Mouse (Mus musculus) limb, embryonic 14.5 days (tissue): ENCODE results near the gene Rdh7. TPM values are rescaled to one million over a fixed set of nuclear protein-coding genes. Genes with fewer than 3 reads are reported as not detected.

Experiments used
- ATAC-seq: fragments of 200-750 bp; cut with Nextera tagmentation; 2 replicates; pipeline ENCODE4 v1.8.0; 2017; ENCODE audit warnings: low read depth, moderate number of reproducible peaks, moderate TSS enrichment; ENCODE audit not compliant: low FRiP score
- DNase-seq: peaks from one replicate; pipeline ENCODE4 v3.0.0-alpha.2; 2015; ENCODE audit warnings: low spot score
- H3K27ac ChIP-seq: fragments of 300-500 bp; sonication (generic); replicated peaks from 2 replicates; pipeline ENCODE4 v1.5.1; 2014; ENCODE audit warnings: low read depth, mild to moderate bottlenecking, low read length, moderate library complexity, mixed read lengths
- H3K27me3 ChIP-seq: fragments of 300-500 bp; sonication (generic); 2 replicates; pipeline ENCODE4 v1.6.1; 2014; ENCODE audit warnings: low read length, mixed read lengths; ENCODE audit not compliant: control insufficient read depth, insufficient read depth
- H3K36me3 ChIP-seq: fragments of 300-500 bp; sonication (generic); 2 replicates; pipeline ENCODE4 v1.6.1; 2014; ENCODE audit warnings: mild to moderate bottlenecking, low read length, moderate library complexity, mixed read lengths; ENCODE audit not compliant: control insufficient read depth, insufficient read depth
- H3K4me1 ChIP-seq: fragments of 300-500 bp; sonication (generic); 2 replicates; pipeline ENCODE4 v1.6.1; 2014; ENCODE audit warnings: antibody characterized with exemption, low read length, mixed read lengths; ENCODE audit not compliant: control insufficient read depth, insufficient read depth
- H3K4me2 ChIP-seq: fragments of 300-500 bp; sonication (generic); replicated peaks from 2 replicates; pipeline ENCODE4 v1.6.1; 2014; ENCODE audit warnings: low read depth, mild to moderate bottlenecking, low read length, moderate library complexity; ENCODE audit not compliant: severe bottlenecking
- H3K4me3 ChIP-seq: fragments of 300-500 bp; sonication (generic); replicated peaks from 2 replicates; pipeline ENCODE4 v1.5.1; 2014; ENCODE audit warnings: low read length
- H3K9ac ChIP-seq: fragments of 300-500 bp; sonication (generic); 2 replicates; pipeline ENCODE4 v1.6.1; 2014; ENCODE audit warnings: mild to moderate bottlenecking, low read depth, low read length, moderate library complexity; ENCODE audit not compliant: severe bottlenecking
- H3K9me3 ChIP-seq: fragments of 300-500 bp; sonication (generic); 2 replicates; pipeline ENCODE4 v1.6.1; 2016; ENCODE audit warnings: low read length; ENCODE audit not compliant: control insufficient read depth
- POLR2A ChIP-seq: fragments of 200-500 bp; IDR thresholded peaks from 2 replicates; pipeline ENCODE4 v1.8.0; 2012; ENCODE audit warnings: inconsistent platforms, mild to moderate bottlenecking, moderate library complexity, borderline replicate concordance; ENCODE audit not compliant: insufficient read depth, insufficient read length; ENCODE audit errors: extremely low read depth
- WGBS: fragments of 180-500 bp; shearing (Covaris S2); extraction: QIAGEN DNeasy Blood & Tissue Kit; methylation state at CpG from one replicate; pipeline ENCODE4 v1.1.7; 2014; 5-methylcytosine and 5-hydroxymethylcytosine counted together
- polyA plus RNA-seq, 2 experiments: library from polyadenylated mRNA; depleted of rRNA in 1 of 2; stranded (reverse) in 1 of 2; unstranded in 1 of 2; fragments of >200 nt; fragmentation: Nextera tagmentation in 1 of 2; extraction: Ambion mirVana in 1 of 2; gene quantifications; 2 replicates each; pipeline versions ENCODE4 v1.2.1 to v1.2.3; 2012 to 2014

The Rdh7 gene
- polyA plus RNA-seq (2012; rRNA removed) (0.05 TPM in 1 of 2 replicates, not detected in the other), polyA plus RNA-seq (2014; fragmentation: Nextera tagmentation; extraction: Ambion mirVana) (not detected in 2 replicates)

DNA sequence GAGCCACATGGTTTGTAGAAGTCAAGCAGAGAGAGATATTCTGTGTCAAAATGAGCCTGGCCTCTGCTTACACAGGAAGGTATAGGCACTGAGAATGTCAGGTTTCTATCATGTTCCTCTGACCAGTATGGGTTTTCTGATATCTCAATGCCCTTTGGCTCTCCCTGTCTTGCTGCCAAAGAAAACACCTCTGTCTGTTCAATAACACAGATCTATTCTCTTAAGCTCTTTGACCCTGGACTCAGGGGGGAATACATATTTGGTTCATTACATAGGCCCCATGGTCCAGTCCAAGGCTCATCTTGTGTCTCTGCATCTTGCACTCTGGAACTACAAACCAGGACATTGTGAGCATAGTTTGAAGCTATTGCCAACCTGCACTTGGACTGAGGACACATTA lies at the start of gene Rdh7:
TSS of gene Rdh7 (minus strand) at position 213 of the 400 bp plus-strand sequence.
- H3K9ac ChIP-seq = no peak within 1 kb of the TSS
- no peaks in the 10 kb centered on the region for H3K36me3 ChIP-seq
- H3K9me3 ChIP-seq = no peaks in the 10 kb centered on the region
- H3K4me2 ChIP-seq = no peak within 1 kb of the TSS
- H3K27me3 ChIP-seq = no peaks in the 10 kb centered on the region
- H3K4me1 ChIP-seq = no peaks in the 10 kb centered on the region
- no peak within 1 kb of the TSS for H3K4me3 ChIP-seq
- ATAC-seq (no peak), DNase-seq (no peak)
- no peak for TF ChIP-seq POLR2A
- H3K27ac ChIP-seq = no peak within 1 kb of the TSS

DNA sequence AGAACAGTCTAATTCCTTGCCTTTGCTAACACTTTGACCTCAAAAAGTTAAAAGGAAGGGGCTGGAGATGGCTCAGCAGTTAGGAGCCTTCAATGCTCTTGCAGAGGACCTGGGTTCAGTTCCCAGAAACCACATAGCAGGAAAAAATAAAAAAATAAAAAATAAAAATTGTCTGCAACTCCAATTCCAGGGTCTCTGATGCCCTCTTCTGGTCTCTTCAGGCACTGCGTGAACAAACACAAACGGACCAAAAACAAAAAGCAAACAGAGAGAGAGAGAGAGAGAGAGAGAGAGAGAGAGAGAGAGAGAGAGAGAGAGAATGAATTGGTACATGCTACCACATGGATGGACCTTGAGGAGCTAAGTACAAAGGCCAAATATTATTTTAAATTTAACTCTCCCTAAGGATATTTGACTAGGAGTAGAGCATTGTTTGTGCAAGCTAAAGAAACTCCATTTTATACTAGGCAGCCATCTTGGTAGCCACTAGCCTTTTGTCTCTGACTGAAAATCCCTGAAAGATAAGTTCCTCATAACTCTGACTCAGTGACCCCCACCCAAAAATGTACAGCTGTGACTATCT lies 48.9 kb upstream of the Rdh7 start:
- no peak overlapping the region for H3K27ac ChIP-seq
- no peaks in the 10 kb centered on the region for H3K36me3 ChIP-seq
- no peaks in the 10 kb centered on the region for H3K9me3 ChIP-seq
- no peak overlapping the region for H3K4me2 ChIP-seq
- DNase-seq (peak; percentile 21), ATAC-seq (no peak)
- WGBS = 0% methylated on average over 2 of the region's 2 CpGs
- no peaks in the 10 kb centered on the region for H3K27me3 ChIP-seq
- H3K4me1 ChIP-seq = no peaks in the 10 kb centered on the region
- no peak overlapping the region for H3K9ac ChIP-seq
- H3K4me3 ChIP-seq = no peak overlapping the region
- no peak for TF ChIP-seq POLR2A

DNA sequence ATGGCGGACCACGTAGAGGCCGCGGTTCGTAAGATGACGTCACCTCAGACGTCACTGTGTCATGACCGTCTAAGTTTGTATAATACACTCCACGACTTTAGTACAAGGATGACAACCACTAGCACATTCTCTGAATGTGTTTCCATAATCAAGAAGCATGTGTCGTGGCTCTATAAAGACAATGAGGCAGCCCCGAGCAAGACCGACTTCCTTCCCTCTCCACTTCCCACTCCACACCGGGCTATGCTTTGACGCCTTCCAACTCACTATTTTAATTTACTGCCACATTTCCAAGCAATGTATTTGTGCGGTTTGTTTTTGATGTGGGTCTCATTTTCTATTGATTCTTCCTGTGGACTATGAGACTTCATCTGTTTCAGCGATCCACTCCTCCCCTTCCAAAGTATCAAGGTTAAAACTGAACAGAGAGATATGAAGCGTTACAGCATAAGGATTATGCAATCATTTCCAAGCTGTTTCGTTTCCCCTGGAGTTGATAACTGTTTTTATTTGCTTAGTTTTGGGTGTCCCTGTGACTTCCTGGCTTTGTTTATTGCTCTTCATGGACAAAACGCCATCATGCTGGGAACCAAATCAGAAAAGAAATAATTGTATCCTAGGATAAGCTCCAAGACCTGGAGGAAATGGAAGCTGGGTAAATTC lies 48.3 kb upstream of the Rdh7 start:
- Histone ChIP-seq H3K9me3 (no peaks in the 10 kb centered on the region), H3K4me2 (no peak overlapping the region), H3K9ac (no peak overlapping the region; the same call in 1 of the 2 replicates), H3K4me1 (no peaks in the 10 kb centered on the region), H3K36me3 (no peaks in the 10 kb centered on the region), H3K27me3 (no peaks in the 10 kb centered on the region), H3K4me3 (no peak overlapping the region), H3K27ac (no peak overlapping the region)
- no peak for ATAC-seq
- no peak for DNase-seq
- TF ChIP-seq POLR2A = no peak
- WGBS = 82% methylated on average over 19 of the region's 19 CpGs

DNA sequence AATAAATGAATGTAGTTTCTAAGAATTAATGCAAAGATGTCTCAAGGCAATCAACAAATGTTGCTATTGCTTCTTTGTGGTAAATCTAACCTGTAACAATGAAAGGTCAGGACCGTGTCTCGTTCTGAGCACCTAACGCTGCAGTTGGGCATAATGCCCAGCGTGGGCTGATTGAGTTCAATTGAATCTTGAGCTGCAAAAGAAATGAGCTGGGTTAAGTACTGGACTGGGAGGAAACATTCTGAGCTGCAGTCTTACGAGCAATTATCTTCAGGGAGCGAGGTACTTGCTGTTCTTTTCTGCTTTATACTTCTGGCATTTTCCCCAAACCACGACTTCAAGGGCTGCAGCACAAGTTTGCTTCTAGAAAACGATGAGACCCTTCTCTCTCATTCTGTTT lies 47.7 kb upstream of the Rdh7 start:
- no peak for DNase-seq
- H3K9ac ChIP-seq = no peak overlapping the region
- 68% methylated on average over 8 of the region's 8 CpGs for WGBS

DNA sequence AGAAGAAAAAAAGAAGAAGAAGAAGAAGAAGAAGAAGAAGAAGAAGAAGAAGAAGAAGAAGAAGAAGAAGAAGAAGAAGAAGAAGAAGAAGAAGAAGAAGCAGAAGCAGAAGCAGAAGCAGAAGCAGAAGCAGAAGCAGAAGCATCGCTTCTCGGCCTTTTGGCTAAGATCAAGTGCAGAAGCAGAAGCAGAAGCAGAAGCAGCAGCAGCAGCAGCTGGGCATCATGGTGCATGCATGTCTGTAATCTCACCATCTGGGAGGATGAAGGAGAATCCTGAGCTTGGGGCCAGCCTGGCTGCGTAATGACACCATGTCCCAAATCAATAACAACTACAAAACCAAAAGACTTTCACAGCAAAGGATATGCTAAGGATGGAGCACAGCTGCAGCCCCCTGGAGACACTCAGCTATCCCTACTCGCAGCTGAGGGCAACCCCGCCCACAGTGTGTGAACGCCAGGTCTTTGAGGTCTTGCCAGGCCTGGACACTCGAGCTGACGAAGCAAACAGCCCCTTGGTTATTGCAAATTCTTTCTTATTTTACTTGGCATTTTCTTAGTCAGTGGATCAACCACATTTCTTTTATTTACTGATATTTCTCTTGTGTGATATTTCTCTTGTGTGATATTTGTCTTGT lies 43.8 kb upstream of the Rdh7 start:
- 64% methylated on average over 8 of the region's 8 CpGs for WGBS
- ATAC-seq (no peak), DNase-seq (no peak)
- H3K27me3 ChIP-seq = no peaks in the 10 kb centered on the region
- H3K9ac ChIP-seq = no peak overlapping the region
- no peak for TF ChIP-seq POLR2A
- H3K27ac ChIP-seq = no peak overlapping the region
- H3K9me3 ChIP-seq = no peaks in the 10 kb centered on the region
- H3K4me1 ChIP-seq = no peaks in the 10 kb centered on the region
- H3K4me3 ChIP-seq = no peak overlapping the region
- no peaks in the 10 kb centered on the region for H3K36me3 ChIP-seq
- H3K4me2 ChIP-seq = no peak overlapping the region

More for the DNA sequence above, 47.7 kb upstream of the Rdh7 start:
- TF ChIP-seq POLR2A = no peak
- H3K27me3 ChIP-seq = no peaks in the 10 kb centered on the region
- no peak for ATAC-seq
- no peaks in the 10 kb centered on the region for H3K36me3 ChIP-seq
- no peaks in the 10 kb centered on the region for H3K9me3 ChIP-seq
- H3K4me1 ChIP-seq = no peaks in the 10 kb centered on the region
- no peak overlapping the region for H3K4me2 ChIP-seq
- no peak overlapping the region for H3K27ac ChIP-seq
- H3K4me3 ChIP-seq = no peak overlapping the region
